Mouse (Mus musculus) small intestine, adult 2 months (tissue): ENCODE measurements around the gene Ethe1.

Source experiments
- CTCF ChIP-seq: fragments of 200-500 bp; IDR thresholded peaks from 2 replicates; pipeline ENCODE4 v1.5.1; 2012; ENCODE audit warnings: low read depth, mild to moderate bottlenecking, control low read depth, inconsistent platforms, low read length, moderate library complexity, mixed read lengths; ENCODE audit not compliant: insufficient replicate concordance, insufficient read length; ENCODE audit errors: extremely low read depth
- POLR2A ChIP-seq: fragments of 200-500 bp; IDR thresholded peaks from 2 replicates; pipeline ENCODE4 v1.6.1; 2012; ENCODE audit warnings: low read depth, mild to moderate bottlenecking, control low read depth, inconsistent platforms, low read length, moderate library complexity

DNA sequence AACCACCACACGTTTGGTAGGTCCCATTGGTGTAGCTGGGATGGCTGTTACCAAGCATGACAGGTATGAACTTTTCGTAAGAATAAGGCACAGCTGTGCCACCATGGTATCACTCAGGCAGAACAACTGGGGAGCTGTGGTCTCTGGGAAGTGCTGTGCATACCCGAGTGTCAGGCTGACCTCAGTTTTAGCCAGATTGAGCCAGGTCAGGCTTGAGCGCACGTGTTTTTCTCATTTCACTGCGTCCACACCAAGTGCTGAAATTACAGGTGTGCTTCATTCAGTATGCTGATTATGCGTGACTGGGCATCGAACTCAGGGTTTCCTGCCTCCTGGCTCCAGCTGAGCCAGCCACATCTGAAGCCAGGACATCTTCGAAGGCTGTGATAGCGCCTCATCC, 31.6 kb upstream of the Ethe1 start:
- TF ChIP-seq POLR2A (no peak), CTCF (no peak)
